Mouse (Mus musculus): ENCODE results near the gene Hlcs.

DNA sequence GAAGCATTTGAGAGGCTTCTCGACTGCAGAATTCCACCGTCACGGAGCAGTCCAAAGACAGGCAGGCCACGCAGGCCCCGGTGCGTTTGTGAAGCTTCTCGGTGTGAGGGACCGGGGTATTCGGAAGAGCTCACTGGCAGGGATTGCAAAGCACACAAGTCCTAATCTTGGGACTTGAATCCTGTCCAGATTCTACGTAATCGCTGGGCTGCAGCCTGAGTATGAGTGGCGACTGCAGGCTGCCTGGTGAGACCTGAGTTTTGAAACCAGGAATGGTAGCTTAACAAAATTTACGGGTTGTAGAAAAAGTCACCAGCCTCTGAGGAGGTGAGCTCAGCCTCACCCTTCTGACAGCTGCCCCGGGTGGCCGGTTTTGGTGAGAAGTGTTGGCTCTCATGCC, 64.7 kb downstream of the Hlcs start:
- TF ChIP-seq POLR2A (IDR thresholded peaks at IDR 0.05; ENCODE audit: insufficient read depth, low read depth, low read length): no peak
- no peak for TF ChIP-seq CTCF (IDR thresholded peaks at IDR 0.05)
- TF ChIP-seq EP300 (IDR thresholded peaks at IDR 0.05; ENCODE audit: insufficient read depth, low read depth, low read length): no peak

Measured in heart, adult 2 months (tissue).